30 mouse cellular contexts compared by ENCODE assay signal in genomic region chr4:138138219-138138618, GRCm38 (mm10).
DNase-seq lines count a peak whose midpoint lies in the region; ATAC-seq lines count a peak whose summit lies in the region.
"Had no signal": no experiment of that assay in that cellular context is flagged by ENCODE, and none has a peak within 500 bp of the region (broad histone marks: within the 10 kb centered on the region; RNA-seq: fewer than 3 reads in every experiment).

No protein-coding gene starts in this region.

- 0 out of 2 replicates have a peak overlapping the region, but pooled peaks have one; percentile 9 for H3K9ac ChIP-seq in hindbrain, embryonic 13.5 days
- H3K9ac ChIP-seq: embryonic facial prominence, embryonic 12.5 days; forebrain, embryonic 15.5 days; heart, embryonic 15.5 days; limb, embryonic 15.5 days; liver, embryonic 13.5 days; midbrain, embryonic 15.5 days; stomach, embryonic 15.5 days had no signal

- 87% methylated on average over 7 of the region's 7 CpGs for WGBS in hindbrain, embryonic 13.5 days
- WGBS in hindbrain, embryonic 10.5 days: 93% methylated on average over 7 of the region's 7 CpGs

- H3K27me3 ChIP-seq in hindbrain, embryonic 13.5 days: no peaks in the 10 kb centered on the region
- no peaks in the 10 kb centered on the region for H3K27me3 ChIP-seq in hindbrain, embryonic 10.5 days (ENCODE audit: insufficient read depth, poor library complexity, severe bottlenecking)
- H3K27me3 ChIP-seq: embryonic facial prominence, embryonic 12.5 days; forebrain, embryonic 15.5 days; heart, embryonic 15.5 days; limb, embryonic 15.5 days; liver, embryonic 13.5 days; midbrain, embryonic 15.5 days; Patski; stomach, embryonic 15.5 days had no signal

- peaks cover 27% of the 10 kb centered on the region for H3K4me1 ChIP-seq in hindbrain, embryonic 13.5 days (replicated peaks)
- H3K4me1 ChIP-seq in hindbrain, embryonic 10.5 days (replicated peaks): peaks cover 10% of the 10 kb centered on the region
- H3K4me1 ChIP-seq: forebrain, embryonic 10.5 days; forebrain, embryonic 15.5 days; liver, embryonic 13.5 days had no signal

- H3K36me3 ChIP-seq in hindbrain, embryonic 13.5 days: peaks cover 7% of the 10 kb centered on the region; the same call in 1 of the 2 replicates
- H3K36me3 ChIP-seq in hindbrain, embryonic 10.5 days: peaks cover 50% of the 10 kb centered on the region
- H3K36me3 ChIP-seq: forebrain, embryonic 15.5 days; heart, embryonic 15.5 days; limb, embryonic 15.5 days; midbrain, embryonic 15.5 days; stomach, embryonic 15.5 days had no signal

- ATAC-seq in hindbrain, embryonic 13.5 days (ENCODE audit: low FRiP score): no peak
- ATAC-seq: forebrain, embryonic 15.5 days; intestine, postnatal 0 days; lung, postnatal 0 days; midbrain, embryonic 15.5 days; Patski had no signal

- DNase-seq in adrenal gland, adult 2 months: peak; percentile 29
- no peak for DNase-seq in adrenal gland, postnatal 4 days (ENCODE audit: low spot score in 2 of 2)
- DNase-seq in heart, adult 18-20 months: peak; percentile 35 to 36
- no peak for DNase-seq in heart, adult 8-10 months (ENCODE audit: low spot score)
- no peak for DNase-seq in hindbrain, embryonic 10.5 days (ENCODE audit: low spot score)
- peak; percentile 27 for DNase-seq in NIH3T3 (ENCODE audit: low read depth)
- DNase-seq: cerebellum, adult 11 months; cerebellum, adult 9-10 months; cerebellum, postnatal 36 days; kidney, adult 9 months; kidney, postnatal 10 days; layer of hippocampus, postnatal 36 days; left cerebral cortex, postnatal 4 days; liver, embryonic 13.5 days; lung, adult 18-20 months; right cerebral cortex, postnatal 25 days; thymus, adult 18-20 months; thymus, postnatal 25 days had no signal

- no peak overlapping the region for H3K4me2 ChIP-seq in hindbrain, embryonic 13.5 days
- H3K4me2 ChIP-seq: embryonic facial prominence, embryonic 12.5 days; forebrain, embryonic 15.5 days; heart, embryonic 15.5 days; limb, embryonic 15.5 days; liver, embryonic 13.5 days; midbrain, embryonic 15.5 days; stomach, embryonic 15.5 days had no signal

- peak overlapping the region; percentile 40 for H3K27ac ChIP-seq in hindbrain, embryonic 13.5 days
- H3K27ac ChIP-seq in hindbrain, embryonic 10.5 days: no peak overlapping the region
- H3K27ac ChIP-seq: embryonic facial prominence, embryonic 12.5 days; forebrain, embryonic 10.5 days; forebrain, embryonic 15.5 days; heart, embryonic 15.5 days; limb, embryonic 15.5 days; liver, embryonic 13.5 days; midbrain, embryonic 15.5 days; stomach, embryonic 15.5 days had no signal

- H3K4me3 ChIP-seq in hindbrain, embryonic 13.5 days: no peak overlapping the region
- no peak overlapping the region for H3K4me3 ChIP-seq in hindbrain, embryonic 10.5 days
- H3K4me3 ChIP-seq: embryonic facial prominence, embryonic 12.5 days; forebrain, embryonic 10.5 days; forebrain, embryonic 15.5 days; heart, embryonic 15.5 days; limb, embryonic 15.5 days; liver, embryonic 13.5 days; midbrain, embryonic 15.5 days; stomach, embryonic 15.5 days had no signal

- H3K9me3 ChIP-seq in hindbrain, embryonic 13.5 days: no peaks in the 10 kb centered on the region
- H3K9me3 ChIP-seq in hindbrain, embryonic 10.5 days: no peaks in the 10 kb centered on the region
- H3K9me3 ChIP-seq: embryonic facial prominence, embryonic 12.5 days; forebrain, embryonic 10.5 days; forebrain, embryonic 15.5 days; G1E; heart, embryonic 15.5 days; limb, embryonic 15.5 days; liver, embryonic 13.5 days; midbrain, embryonic 15.5 days; stomach, embryonic 15.5 days had no signal

Comparison
In these comparisons a context has a peak if more than half of its experiments do, and no peak if none do; other contexts are left out.
1. DNase-seq: peak in adrenal gland, adult 2 months (single experiment), heart, adult 18-20 months (2 of 2) and NIH3T3 (single experiment); none in adrenal gland, postnatal 4 days (0 of 2), heart, adult 8-10 months (single experiment) and hindbrain, embryonic 10.5 days (single experiment).